In the genomic region with DNA sequence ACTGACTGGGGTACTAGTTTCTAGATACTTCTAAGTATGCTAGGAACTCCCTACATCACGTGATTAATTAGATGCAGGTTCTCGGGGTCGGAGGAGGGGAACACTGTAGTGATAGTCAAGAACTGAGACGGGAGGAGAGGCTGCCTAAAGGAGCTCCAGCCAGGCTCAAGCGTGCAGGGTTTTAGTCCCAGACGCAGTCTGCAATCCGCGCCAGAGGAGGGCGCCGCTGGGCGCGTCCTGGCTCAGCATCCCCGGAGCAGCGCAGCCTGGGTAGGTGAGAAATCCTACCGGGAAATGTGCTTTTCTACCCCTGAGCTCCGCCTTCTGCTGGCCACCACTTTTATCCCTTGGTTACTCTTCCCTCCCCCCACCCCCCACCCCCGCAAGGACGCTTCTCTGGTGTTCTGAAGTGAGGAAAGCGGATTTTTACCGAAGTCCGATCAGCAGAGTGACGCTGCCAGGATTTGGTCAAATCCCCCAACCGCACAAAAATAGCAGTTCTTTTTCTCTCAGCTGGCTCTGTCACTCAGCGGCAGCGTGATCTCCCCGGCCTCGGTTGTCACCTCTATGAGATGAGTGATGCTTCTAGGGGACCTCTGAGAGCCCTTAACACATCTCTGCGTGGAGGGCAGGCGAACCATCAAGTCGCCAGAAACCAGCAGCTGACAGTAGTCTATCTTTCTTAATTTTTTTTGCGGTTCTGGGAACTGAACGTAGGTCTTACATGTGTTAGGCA, we compare ENCODE assay signal across 8 mouse cellular contexts. TPM values are rescaled to one million over a fixed set of nuclear protein-coding genes. Genes with fewer than 3 reads are reported as not detected.
DNase-seq lines count a peak whose midpoint lies in the region; ATAC-seq and TF ChIP-seq lines count a peak whose summit lies in the region.

No protein-coding gene starts in this region.

- H3K27ac ChIP-seq in ES-Bruce4 (ENCODE audit: insufficient read depth, low read length): no peak overlapping the region
- H3K27ac ChIP-seq in brown adipose tissue, adult 24 weeks (replicated peaks; ENCODE audit: low read depth, low read length): no peak overlapping the region
- H3K27ac ChIP-seq in forebrain, embryonic 11.5 days (ENCODE audit: low read depth, low read length): no peak overlapping the region
- peak overlapping the region; percentile 55; the same call in 1 of the 2 replicates for H3K27ac ChIP-seq in layer of hippocampus, adult 2 months
- no peak overlapping the region for H3K27ac ChIP-seq in neural tube, embryonic 15.5 days (replicated peaks)

- peak; percentile 76 for TF ChIP-seq CTCF in ES-Bruce4 (IDR thresholded peaks at IDR 0.05; ENCODE audit: low read depth, low read length)
- TF ChIP-seq CTCF in layer of hippocampus, adult 2 months (conservative IDR thresholded peaks at IDR 0.05): peak; percentile 77

- no peaks in the 10 kb centered on the region for H3K27me3 ChIP-seq in ES-Bruce4 (ENCODE audit: control insufficient read depth, insufficient read depth, low read length, poor library complexity, severe bottlenecking)
- H3K27me3 ChIP-seq in forebrain, embryonic 11.5 days (ENCODE audit: control insufficient read depth, insufficient read depth, low read length): no peaks in the 10 kb centered on the region
- no peaks in the 10 kb centered on the region for H3K27me3 ChIP-seq in neural tube, embryonic 15.5 days (replicated peaks)

- H3K4me1 ChIP-seq in ES-Bruce4 (ENCODE audit: control insufficient read depth, insufficient read depth, low read length): no peaks in the 10 kb centered on the region
- no peaks in the 10 kb centered on the region for H3K4me1 ChIP-seq in brown adipose tissue, adult 24 weeks (ENCODE audit: control insufficient read depth, insufficient read depth, insufficient read length, low read length)
- no peaks in the 10 kb centered on the region; the same call in 1 of the 2 replicates for H3K4me1 ChIP-seq in forebrain, embryonic 11.5 days (replicated peaks; ENCODE audit: control insufficient read depth, insufficient read depth, low read length)
- H3K4me1 ChIP-seq in neural tube, embryonic 15.5 days: peaks cover 7% of the 10 kb centered on the region

- peak overlapping the region; percentile 49 for H3K4me2 ChIP-seq in forebrain, embryonic 11.5 days (ENCODE audit: low read depth, low read length, severe bottlenecking)
- peak overlapping the region; percentile 66 for H3K4me2 ChIP-seq in neural tube, embryonic 15.5 days

- DNase-seq in forebrain, embryonic 11.5 days (ENCODE audit: low spot score): peak; percentile 82
- DNase-seq in heart, postnatal 36 days: peak; percentile 19 to 56
- DNase-seq in layer of hippocampus, adult 2 months (ENCODE audit: low spot score in 2 of 2): peak; percentile 60 to 71
- DNase-seq in lung, adult 18-20 months: peak; percentile 47 to 58
- DNase-seq in thymus, postnatal 4 days: peak; percentile 70

- H3K4me3 ChIP-seq in ES-Bruce4 (ENCODE audit: low read depth, low read length): peak overlapping the region; percentile 33
- H3K4me3 ChIP-seq in brown adipose tissue, adult 24 weeks (ENCODE audit: insufficient read depth, low read depth, low read length): peak overlapping the region; percentile 31
- peak overlapping the region; percentile 27; the same call in 1 of the 2 replicates for H3K4me3 ChIP-seq in forebrain, embryonic 11.5 days (ENCODE audit: low read depth, low read length)
- H3K4me3 ChIP-seq in layer of hippocampus, adult 2 months: peak overlapping the region; percentile 51
- H3K4me3 ChIP-seq in neural tube, embryonic 15.5 days (replicated peaks): peak overlapping the region; percentile 39

- peak; percentile 77 for ATAC-seq in forebrain, embryonic 11.5 days (replicated peaks; ENCODE audit: low FRiP score)
- peak; percentile 68 for ATAC-seq in neural tube, embryonic 15.5 days (ENCODE audit: low FRiP score)

- no peak for TF ChIP-seq POLR2A in ES-Bruce4 (IDR thresholded peaks at IDR 0.05; ENCODE audit: insufficient read depth, low read length)

- intact Hi-C loops in heart, postnatal 36 days (cut with DNase I): no loop called here

- H3K36me3 ChIP-seq in ES-Bruce4 (ENCODE audit: control insufficient read depth, insufficient read depth, low read length, poor library complexity, severe bottlenecking): no peaks in the 10 kb centered on the region
- H3K36me3 ChIP-seq in forebrain, embryonic 11.5 days (ENCODE audit: control insufficient read depth, insufficient read depth, low read length): no peaks in the 10 kb centered on the region
- H3K36me3 ChIP-seq in neural tube, embryonic 15.5 days: no peaks in the 10 kb centered on the region

- WGBS in forebrain, embryonic 11.5 days: 12% methylated on average over 32 of the region's 32 CpGs
- 13% methylated on average over 32 of the region's 32 CpGs for WGBS in neural tube, embryonic 15.5 days

- no peaks in the 10 kb centered on the region for H3K9me3 ChIP-seq in ES-Bruce4 (replicated peaks; ENCODE audit: control insufficient read depth, insufficient read depth, low read length, poor library complexity, severe bottlenecking)
- no peaks in the 10 kb centered on the region for H3K9me3 ChIP-seq in forebrain, embryonic 11.5 days (ENCODE audit: control insufficient read depth, low read length)
- H3K9me3 ChIP-seq in neural tube, embryonic 15.5 days (replicated peaks): no peaks in the 10 kb centered on the region

- no peak for TF ChIP-seq EP300 in ES-Bruce4 (IDR thresholded peaks at IDR 0.05; ENCODE audit: insufficient read depth, low read depth, low read length)

- peak overlapping the region; percentile 18; the same call in 1 of the 2 replicates for H3K9ac ChIP-seq in ES-Bruce4 (ENCODE audit: low read depth, poor library complexity, severe bottlenecking)
- peak overlapping the region; percentile 35; the same call in 1 of the 2 replicates for H3K9ac ChIP-seq in forebrain, embryonic 11.5 days (ENCODE audit: low read length)
- peak overlapping the region; percentile 43 for H3K9ac ChIP-seq in neural tube, embryonic 15.5 days (replicated peaks)

RNA-seq across cellular contexts. Expression of gene Tbk1, which starts 53.3 kb away (rescaled TPM):
- polyA plus RNA-seq in ES-Bruce4 (2011; ENCODE audit: insufficient read depth, insufficient read length, low read depth, missing spikeins): 50.4 and 51.4 TPM in 2 replicates
- 9.4 and 16.4 TPM in 2 replicates for polyA plus RNA-seq in brown adipose tissue, adult 24 weeks (2012; ENCODE audit: insufficient read depth, insufficient read length, missing spikeins)
- polyA plus RNA-seq in forebrain, embryonic 11.5 days (2014; fragmentation: Nextera tagmentation; extraction: Ambion mirVana): 36.2 and 38.2 TPM in 2 replicates
- total RNA-seq in heart, postnatal 36 days (2021): 10 to 100 TPM; 19.3 to 23.9 TPM
- 10 to 100 TPM; 49.3 to 55.6 TPM for total RNA-seq in layer of hippocampus, adult 2 months (2021)
- 28.2 and 29.3 TPM in 2 replicates for polyA plus RNA-seq in neural tube, embryonic 15.5 days (2015; fragmentation: Nextera tagmentation; extraction: Ambion mirVana)

RNA-seq across cellular contexts. Expression of gene Rassf3, which starts 57.2 kb away (rescaled TPM):
- 41.7 and 46.6 TPM in 2 replicates for polyA plus RNA-seq in ES-Bruce4 (2011; ENCODE audit: insufficient read depth, insufficient read length, low read depth, missing spikeins)
- 17.3 and 25.1 TPM in 2 replicates for polyA plus RNA-seq in brown adipose tissue, adult 24 weeks (2012; ENCODE audit: insufficient read depth, insufficient read length, missing spikeins)
- 5.5 and 7.6 TPM in 2 replicates for polyA plus RNA-seq in forebrain, embryonic 11.5 days (2014; fragmentation: Nextera tagmentation; extraction: Ambion mirVana)
- total RNA-seq in heart, postnatal 36 days (2021): 100 to 1,000 TPM; 125 to 140 TPM
- 1 to 10 TPM; 8.8 to 9.3 TPM for total RNA-seq in layer of hippocampus, adult 2 months (2021)
- 6.7 and 7.1 TPM in 2 replicates for polyA plus RNA-seq in neural tube, embryonic 15.5 days (2015; fragmentation: Nextera tagmentation; extraction: Ambion mirVana)
